Mouse (Mus musculus): ENCODE results near the gene Tcf19.
A peak's percentile ranks its signal among the peaks of the same experiment; 100 is the strongest.

The Tcf19 gene

GRCm38 (mm10) chr17:35516652-35517500, at the start of gene Tcf19, which contains the start of gene Cchcr1:
Gene Tcf19 (minus strand): TSS chr17:35516824.
Gene Cchcr1 (plus strand): TSS chr17:35517100.
- DNase-seq (ENCODE audit: low spot score) = peak; percentile 97

GRCm38 (mm10) chr17:35558216-35558615, 41.6 kb upstream of the Tcf19 start:
- DNase-seq (ENCODE audit: low spot score) = no peak

DNA sequence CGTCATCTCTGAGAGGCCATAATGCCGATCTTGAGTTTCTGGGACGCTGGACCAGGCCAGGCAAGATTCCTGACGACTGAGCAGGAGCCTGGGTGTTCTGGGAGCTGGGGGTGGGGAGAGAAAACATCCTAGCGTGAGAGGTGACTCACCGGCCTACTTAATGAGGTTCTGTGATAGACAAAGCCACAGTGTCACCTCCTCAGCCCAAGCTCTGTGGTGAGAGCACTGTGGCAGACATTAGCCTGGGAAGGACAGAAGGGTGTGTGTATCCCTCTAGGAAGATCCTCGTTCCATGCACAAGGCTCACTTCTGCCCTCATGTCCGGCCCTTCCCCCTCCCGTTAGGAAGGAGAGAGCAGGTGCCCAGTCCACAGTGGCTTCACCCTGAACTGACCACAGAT, 40.7 kb upstream of the Tcf19 start:
- no peak for DNase-seq (ENCODE audit: low spot score)

- DNase-seq (ENCODE audit: low spot score) = peak; percentile 71
These were observed 40.2 kb upstream of the Tcf19 start for GRCm38 (mm10) chr17:35556812-35557211.

DNA sequence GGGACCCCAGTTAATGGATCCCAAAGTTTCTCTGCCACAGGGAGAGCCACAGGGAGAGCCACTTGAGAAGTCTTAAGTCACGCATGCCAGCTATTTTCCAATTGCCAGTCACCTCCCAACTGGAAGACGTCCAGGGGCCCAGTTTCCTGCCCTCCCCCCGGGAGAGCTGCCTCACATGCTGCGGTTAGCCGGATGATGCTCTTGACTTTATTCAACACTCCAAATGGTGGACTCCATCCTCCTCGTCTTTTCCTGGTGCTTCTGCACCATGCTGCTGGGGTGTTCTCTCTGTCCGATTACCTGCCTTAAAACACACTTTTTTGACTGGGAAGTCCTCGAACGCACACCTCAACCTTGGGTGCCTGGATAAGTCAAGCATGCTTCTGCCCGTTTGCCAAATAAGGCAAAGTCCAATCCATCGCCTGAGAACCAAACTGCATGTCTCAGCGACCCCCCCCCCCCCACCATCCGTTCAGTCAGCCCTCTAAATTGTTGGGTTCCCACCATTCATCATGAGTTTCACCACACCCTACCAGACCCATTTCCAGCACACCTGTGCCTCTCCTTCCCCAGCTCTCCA, 39.7 kb upstream of the Tcf19 start:
- no peak for DNase-seq (ENCODE audit: low spot score)

DNA sequence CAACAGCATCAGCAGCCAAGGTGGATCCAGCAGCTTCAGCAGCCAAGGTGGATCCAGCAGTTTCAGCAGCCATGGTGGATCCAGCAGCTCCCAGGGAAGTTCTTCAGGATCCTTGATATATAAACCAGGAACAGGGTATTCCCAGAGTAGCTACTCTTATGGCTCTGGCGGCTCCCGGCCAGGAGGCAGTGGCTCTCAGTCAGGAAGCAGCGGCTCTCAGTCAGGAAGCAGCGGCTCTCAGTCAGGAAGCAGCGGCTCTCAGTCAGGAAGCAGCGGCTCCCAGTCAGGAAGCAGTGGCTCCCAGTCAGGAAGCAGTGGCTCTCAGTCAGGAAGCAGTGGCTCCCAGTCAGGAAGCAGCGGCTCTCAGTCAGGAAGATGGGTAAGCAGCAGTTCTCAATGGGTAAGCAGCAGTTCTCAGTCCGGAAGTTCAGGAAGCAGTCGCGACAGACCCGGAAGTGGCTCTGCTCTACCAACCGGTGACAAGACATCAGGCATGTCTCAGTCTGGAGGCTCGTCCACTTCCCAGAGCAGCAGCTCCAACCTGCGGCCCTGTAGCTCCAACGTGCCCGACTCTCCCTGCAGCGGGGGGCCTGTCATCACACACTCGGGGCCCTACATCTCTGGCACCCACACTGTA, 38.3 kb upstream of the Tcf19 start:
- no peak for DNase-seq (ENCODE audit: low spot score)

- no peak for DNase-seq (ENCODE audit: low spot score)
These were observed 37.7 kb upstream of the Tcf19 start for GRCm38 (mm10) chr17:35554321-35554720.

DNA sequence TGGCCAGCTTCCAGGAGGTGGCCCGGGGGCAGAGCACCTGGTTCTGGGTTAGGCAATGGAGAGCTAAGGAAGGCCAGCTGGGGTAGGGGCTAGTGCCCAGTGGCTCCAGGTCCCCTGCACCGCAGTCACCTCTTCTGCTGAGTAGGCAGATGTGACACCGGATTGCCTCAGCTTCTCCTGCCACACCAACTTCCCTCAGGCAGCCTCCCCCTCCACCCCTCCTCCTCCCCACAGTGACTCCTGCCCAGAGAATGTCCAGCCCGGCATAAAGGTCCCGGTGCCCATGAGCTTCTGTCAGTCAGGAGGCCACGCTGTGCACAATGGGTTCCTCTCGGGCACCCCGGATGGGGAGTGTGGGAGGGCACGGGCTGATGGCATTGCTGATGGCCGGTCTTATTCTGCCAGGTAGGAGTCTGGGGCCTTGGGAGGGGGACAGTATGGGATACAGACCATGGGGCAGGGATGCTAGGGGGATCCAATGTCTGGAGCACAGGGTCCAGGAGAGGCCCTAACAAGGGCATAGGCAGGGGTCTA, 35.3 kb upstream of the Tcf19 start, which contains the start of gene Cdsn:
TSS of gene Cdsn (plus strand) at position 248 of the 534 bp plus-strand sequence.
- no peak for DNase-seq (ENCODE audit: low spot score)

- no peak for DNase-seq (ENCODE audit: low spot score)
These were observed 34.2 kb upstream of the Tcf19 start for GRCm38 (mm10) chr17:35550871-35551270.

DNA sequence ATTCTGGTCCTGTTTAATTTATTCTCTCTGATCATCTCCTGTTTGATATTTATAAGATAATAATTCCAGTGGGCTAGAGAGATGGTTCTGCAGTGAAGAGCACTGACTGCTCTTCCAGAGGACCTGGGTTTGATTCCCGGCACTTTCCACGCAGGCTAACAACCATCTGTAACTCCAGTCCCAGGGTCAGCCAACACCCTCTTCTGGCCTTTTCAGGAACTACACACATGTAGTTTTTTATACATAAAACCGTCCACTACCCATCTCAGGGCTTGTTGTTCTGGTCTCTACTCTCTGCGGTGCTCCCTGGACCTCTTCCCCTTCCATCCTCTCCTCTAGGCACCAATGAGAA, 33.5 kb upstream of the Tcf19 start:
- no peak for DNase-seq (ENCODE audit: low spot score)

DNA sequence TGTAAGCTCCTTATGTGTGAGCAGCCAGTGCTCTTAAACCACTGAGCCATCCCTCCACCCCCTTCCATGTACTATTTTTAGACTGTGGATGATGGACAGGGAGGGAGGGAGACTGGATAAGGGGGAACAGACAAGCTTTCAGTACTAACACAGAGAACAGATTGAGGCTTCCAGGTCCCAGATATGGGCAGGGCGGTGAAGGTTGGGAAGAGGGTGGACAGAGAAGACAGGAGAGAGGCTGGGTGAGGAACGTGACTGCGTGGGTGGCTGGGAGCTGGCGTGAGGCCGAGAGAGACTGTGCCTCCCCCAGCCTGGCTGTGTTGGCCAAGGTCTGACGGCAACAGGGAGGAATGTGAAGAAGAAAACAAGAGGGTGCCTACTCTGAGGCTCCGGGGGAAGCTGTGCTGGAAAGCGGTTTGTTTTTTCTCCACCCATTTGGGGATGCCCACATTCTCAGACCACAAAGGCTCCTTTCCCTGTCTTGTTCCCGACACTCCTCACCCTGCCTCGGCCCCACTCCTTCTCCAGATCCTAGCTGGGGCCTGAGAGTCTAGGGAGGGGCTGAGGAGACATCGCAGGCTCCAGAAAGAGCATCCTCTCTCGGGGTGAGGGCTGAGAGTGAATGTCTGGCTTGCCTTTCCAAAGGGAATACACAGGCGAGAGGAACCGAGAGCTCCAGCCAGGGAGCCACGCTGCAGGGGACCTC, 33.0 kb upstream of the Tcf19 start:
- no peak for DNase-seq (ENCODE audit: low spot score)

DNA sequence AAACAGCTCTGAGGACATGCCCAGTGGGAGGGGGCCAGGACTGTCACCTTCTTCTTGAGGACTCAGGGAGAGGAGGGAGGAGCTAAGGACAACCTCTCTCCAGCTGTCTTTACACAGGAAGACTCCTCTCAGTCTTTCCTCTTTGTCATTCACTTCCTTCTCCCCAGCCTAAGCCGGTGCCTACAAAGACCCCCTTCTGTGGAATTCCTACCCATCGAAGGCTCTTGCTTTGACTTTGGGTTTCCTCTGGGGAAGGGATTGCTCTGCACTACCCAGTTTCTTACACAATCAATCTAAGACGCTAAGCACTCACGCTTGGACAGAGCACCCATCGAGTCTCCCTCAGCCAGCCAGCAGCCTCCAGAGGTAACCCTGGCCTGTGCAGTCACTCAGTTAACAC, 32.0 kb upstream of the Tcf19 start:
- no peak for DNase-seq (ENCODE audit: low spot score)

- no peak for DNase-seq (ENCODE audit: low spot score)
These were observed 30.8 kb upstream of the Tcf19 start for GRCm38 (mm10) chr17:35547465-35547864.

DNA sequence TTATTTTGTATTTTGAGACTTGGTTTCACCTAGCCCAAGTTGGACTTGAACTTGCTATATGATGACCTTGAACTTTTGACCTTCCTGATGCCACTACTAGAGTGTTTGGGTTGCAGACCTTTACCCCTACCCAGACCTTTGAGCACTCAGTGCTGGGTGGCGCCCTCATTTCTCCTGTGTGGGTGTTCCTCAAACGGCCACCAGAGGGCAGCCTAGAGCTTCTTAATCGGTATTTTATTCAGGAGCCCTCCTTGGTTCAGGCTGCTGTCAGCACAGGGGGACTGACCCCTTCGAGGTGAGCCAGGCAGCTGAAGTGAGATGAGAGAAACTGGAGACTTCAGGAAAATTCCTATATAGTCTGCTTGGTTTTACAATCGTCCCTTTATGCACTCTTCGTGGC, 28.1 kb upstream of the Tcf19 start:
- peak; percentile 49 for DNase-seq (ENCODE audit: low spot score)

- DNase-seq (ENCODE audit: low spot score) = no peak
These were observed 27.4 kb upstream of the Tcf19 start for GRCm38 (mm10) chr17:35544001-35544400.

DNA sequence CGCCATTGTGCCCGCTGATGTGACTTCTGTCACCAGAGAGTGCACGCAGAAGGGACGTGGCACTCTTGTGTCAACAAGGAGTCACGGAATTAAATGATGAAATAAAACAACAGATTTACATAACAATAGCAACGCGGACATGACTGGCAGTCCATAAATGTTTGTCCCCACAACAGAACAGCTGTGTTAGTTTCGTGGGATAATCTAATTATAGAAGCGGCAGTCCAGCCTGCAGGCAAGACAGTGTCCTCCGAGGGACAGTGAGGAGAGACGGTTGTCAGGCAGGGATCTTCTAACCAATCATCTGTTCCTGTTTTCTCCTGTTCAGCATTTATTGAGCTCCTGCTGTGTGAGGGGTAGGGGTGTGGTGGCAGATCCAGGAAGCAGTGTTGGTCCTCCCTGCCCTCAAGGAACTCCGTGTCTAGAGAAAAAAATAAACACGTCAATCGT, 26.8 kb upstream of the Tcf19 start:
- DNase-seq (ENCODE audit: low spot score) = no peak

DNA sequence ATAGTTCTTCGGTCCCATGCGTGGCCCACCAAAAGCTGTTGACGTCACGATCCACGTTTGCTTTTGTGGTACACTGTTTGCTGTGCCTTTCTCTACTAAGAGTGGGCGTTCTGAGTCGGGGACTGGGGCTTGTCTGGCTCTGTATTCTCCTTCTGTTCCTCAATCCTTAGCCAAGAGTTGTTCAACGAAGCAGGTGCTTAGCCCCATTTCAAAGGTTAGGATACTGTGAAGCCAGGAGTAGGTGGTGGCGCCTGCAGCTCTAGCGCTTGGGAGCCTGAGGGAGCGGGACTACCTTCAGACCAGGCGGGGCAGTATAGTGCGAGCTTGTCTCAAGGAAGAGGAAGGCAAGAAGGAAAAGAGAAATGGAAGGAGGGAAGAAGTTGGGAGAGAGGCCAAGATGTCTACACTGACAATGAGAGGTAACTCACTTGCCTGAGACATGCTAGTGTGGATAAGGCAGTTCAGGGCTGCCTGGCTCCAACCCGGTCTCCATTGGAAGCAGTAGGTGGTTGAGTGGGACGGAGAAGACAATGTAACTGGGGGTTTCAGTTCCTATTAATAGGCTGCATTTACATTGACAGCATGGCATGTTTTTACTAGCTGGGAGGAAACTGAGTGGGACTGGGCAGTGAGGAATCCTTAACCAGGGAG, 26.3 kb upstream of the Tcf19 start:
- DNase-seq (ENCODE audit: low spot score) = no peak

DNA sequence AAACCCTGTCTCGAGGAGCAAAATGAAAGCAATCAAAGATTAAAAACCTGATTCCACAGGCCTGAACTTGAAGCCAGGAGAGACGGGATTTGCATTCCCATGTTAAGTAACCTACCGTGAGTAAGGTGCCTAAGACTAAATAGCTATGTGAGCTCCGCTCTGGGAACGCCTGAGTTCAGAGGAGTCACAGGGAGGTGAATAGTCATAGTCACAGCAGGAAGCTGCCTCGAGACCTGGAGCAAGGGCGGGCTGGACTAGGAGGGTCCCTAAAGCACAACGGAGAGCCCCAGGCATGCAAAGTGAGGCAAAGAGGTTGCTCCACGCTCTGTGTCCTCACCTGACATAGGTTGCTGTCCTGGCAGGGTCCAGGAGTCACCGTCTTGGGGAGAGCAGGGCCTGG, 22.9 kb upstream of the Tcf19 start:
- DNase-seq (ENCODE audit: low spot score) = no peak

DNA sequence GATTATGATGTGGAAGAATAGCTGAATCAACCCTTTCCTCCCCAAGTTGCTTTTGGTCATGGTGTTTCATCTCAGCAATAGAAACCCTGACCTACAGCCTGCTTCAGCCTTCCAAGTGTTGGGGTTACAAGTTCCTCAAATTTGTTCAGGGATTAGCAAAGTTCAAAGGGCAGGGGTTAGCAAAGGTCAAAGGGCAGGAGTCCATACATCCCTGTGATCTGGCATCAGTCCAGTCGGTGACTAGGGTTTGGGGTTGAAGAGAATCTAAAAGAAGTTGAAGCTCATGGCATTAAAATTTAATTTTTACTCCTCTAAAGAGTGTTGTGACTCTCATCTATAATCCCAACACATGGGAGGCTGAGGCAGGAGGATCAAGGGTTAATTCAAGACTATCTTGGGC, 21.9 kb upstream of the Tcf19 start:
- DNase-seq (ENCODE audit: low spot score) = no peak

GRCm38 (mm10) chr17:35537421-35537820, 20.8 kb upstream of the Tcf19 start:
- no peak for DNase-seq (ENCODE audit: low spot score)

GRCm38 (mm10) chr17:35534343-35534742, 17.7 kb upstream of the Tcf19 start:
- peak; percentile 82 for DNase-seq (ENCODE audit: low spot score)

DNA sequence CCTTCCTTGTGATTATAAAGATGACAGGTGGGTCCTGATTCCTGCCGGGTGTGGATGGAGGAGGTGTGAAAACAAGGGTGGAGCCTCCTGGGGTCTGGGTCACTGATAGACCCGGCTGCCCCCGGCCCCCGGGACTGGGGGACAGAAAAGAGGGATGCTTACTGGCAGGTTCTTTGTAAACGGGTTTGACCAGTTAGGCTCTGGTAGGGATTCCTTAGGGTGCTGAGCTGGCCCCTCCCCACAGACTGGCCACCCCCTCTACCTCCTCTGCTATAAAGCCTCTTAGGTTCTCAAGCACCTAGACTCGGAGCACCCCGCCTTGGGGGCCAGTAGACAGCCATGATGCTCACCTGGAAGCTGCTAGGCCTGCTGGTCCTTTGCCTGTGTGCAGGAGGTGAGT, 16.3 kb upstream of the Tcf19 start, which contains the start of gene Psors1c2:
TSS of gene Psors1c2 (plus strand) at position 301 of the 400 bp plus-strand sequence.
- DNase-seq (ENCODE audit: low spot score) = no peak
